Mouse (Mus musculus) hindbrain, postnatal 0 days (tissue): ENCODE results near the gene Ptpn13. TPM values are rescaled to one million over a fixed set of nuclear protein-coding genes. Genes with fewer than 3 reads are reported as not detected.

ENCODE experiments used
- ATAC-seq: fragments of 200-750 bp; cut with Nextera tagmentation; 2 replicates; pipeline ENCODE4 v1.8.0; 2017; ENCODE audit warnings: mild to moderate bottlenecking, moderate TSS enrichment, moderate library complexity
- DNase-seq: peaks from one replicate; pipeline ENCODE4 v3.0.0-alpha.2; 2015; ENCODE audit warnings: low spot score
- H3K27ac ChIP-seq: fragments of 300-500 bp; sonication (generic); 2 replicates; pipeline ENCODE4 v1.5.1; 2014; ENCODE audit warnings: mild to moderate bottlenecking
- H3K27me3 ChIP-seq: fragments of 300-500 bp; sonication (generic); 2 replicates; pipeline ENCODE4 v1.6.1; 2014; ENCODE audit warnings: low read length, mixed read lengths; ENCODE audit not compliant: insufficient read depth
- H3K36me3 ChIP-seq: fragments of 300-500 bp; sonication (generic); 2 replicates; pipeline ENCODE4 v1.6.1; 2014; ENCODE audit warnings: low read length, mixed read lengths; ENCODE audit not compliant: insufficient read depth
- H3K4me1 ChIP-seq: fragments of 300-500 bp; sonication (generic); 2 replicates; pipeline ENCODE4 v1.6.1; 2014; ENCODE audit warnings: antibody characterized with exemption, low read length, mixed read lengths; ENCODE audit not compliant: insufficient read depth
- H3K4me2 ChIP-seq: fragments of 300-500 bp; sonication (generic); 2 replicates; pipeline ENCODE4 v1.6.1; 2014; ENCODE audit warnings: low read depth, mild to moderate bottlenecking, low read length, moderate library complexity, mixed read lengths
- H3K4me3 ChIP-seq: fragments of 300-500 bp; sonication (generic); 2 replicates; pipeline ENCODE4 v1.5.1; 2014; ENCODE audit warnings: low read length
- H3K9ac ChIP-seq: fragments of 300-500 bp; sonication (generic); replicated peaks from 2 replicates; pipeline ENCODE4 v1.6.1; 2014; ENCODE audit warnings: mild to moderate bottlenecking, low read length, moderate library complexity, mixed read lengths
- H3K9me3 ChIP-seq: fragments of 300-500 bp; sonication (generic); 2 replicates; pipeline ENCODE4 v1.6.1; 2016; ENCODE audit warnings: low read length, mixed read lengths
- CTCF ChIP-seq: IDR thresholded peaks from 2 replicates; pipeline ENCODE4 v1.5.1; 2016; ENCODE audit warnings: antibody characterized with exemption, control low read depth, low read depth
- WGBS: fragments of 180-500 bp; shearing (Covaris S2); extraction: QIAGEN DNeasy Blood & Tissue Kit; methylation state at CpG from one replicate; pipeline ENCODE4 v1.1.7; 2014; 5-methylcytosine and 5-hydroxymethylcytosine counted together
- polyA plus RNA-seq: library from polyadenylated mRNA; unstranded; fragments of >200 nt; fragmentation: Nextera tagmentation; extraction: Ambion mirVana; gene quantifications from 2 replicates; pipeline ENCODE4 v1.2.1, GENCODE M21; 2015
- total RNA-seq: library from RNA; depleted of rRNA; stranded (reverse); fragments of >200 nt; gene quantifications from 2 replicates; pipeline ENCODE4 v1.2.3, GENCODE M21; 2014; rRNA removed

The Ptpn13 gene
- total and polyA plus RNA-seq, 2 experiments from 2014 or later = 2.8 to 12.9 TPM

DNA sequence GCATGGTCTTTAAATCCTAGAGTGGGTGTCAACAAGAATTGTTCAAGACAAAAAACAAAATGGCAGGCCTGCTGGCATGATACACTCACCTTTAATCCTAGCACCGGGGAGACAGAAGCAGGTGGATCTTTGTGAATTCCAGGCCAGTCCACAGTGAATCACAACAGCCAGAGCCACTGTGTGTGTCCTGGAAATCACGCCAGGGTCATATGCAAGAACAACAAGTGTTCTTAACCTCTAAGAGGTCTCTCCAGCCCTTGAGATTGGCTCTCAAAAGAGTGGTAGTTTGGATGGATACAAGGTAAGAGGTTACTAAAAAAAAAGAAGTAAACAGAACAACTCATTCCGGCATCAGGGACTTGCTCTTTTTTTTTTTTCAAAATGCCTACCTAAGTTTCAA is 222.3 kb downstream of the Ptpn13 start:
- H3K4me3 ChIP-seq = no peak overlapping the region
- H3K9me3 ChIP-seq = no peaks in the 10 kb centered on the region
- DNase-seq (no peak), ATAC-seq (no peak)
- H3K27me3 ChIP-seq = no peaks in the 10 kb centered on the region
- no peak for TF ChIP-seq CTCF
- H3K36me3 ChIP-seq = no peaks in the 10 kb centered on the region
- 87% methylated on average over 3 of the region's 3 CpGs for WGBS
- H3K4me2 ChIP-seq = no peak overlapping the region
- H3K27ac ChIP-seq = no peak overlapping the region
- H3K4me1 ChIP-seq = no peaks in the 10 kb centered on the region
- H3K9ac ChIP-seq = no peak overlapping the region

Other genes starting within 250 kb of the Ptpn13 start
- 23.4 and 108 TPM in 2 replicates for gene Mapk10, start 213.9 kb upstream of the Ptpn13 start, total RNA-seq
- 69.6 and 80.1 TPM in 2 replicates for gene Mapk10, start 213.9 kb upstream of the Ptpn13 start, polyA plus RNA-seq
- gene Slc10a6, start 204.2 kb downstream of the Ptpn13 start, total RNA-seq = 0.18 and 0.63 TPM in 2 replicates
- 0.16 and 0.26 TPM in 2 replicates for gene Slc10a6, start 204.2 kb downstream of the Ptpn13 start, polyA plus RNA-seq
- 0.37 TPM in 1 of 2 replicates, not detected in the other for gene 1700016H13Rik, start 230.8 kb downstream of the Ptpn13 start, total RNA-seq
- gene 1700016H13Rik, start 230.8 kb downstream of the Ptpn13 start, polyA plus RNA-seq = 0.13 TPM in 1 of 2 replicates, not detected in the other